Mouse (Mus musculus) lung, postnatal 4 days (tissue): ENCODE data around the gene Gm30302.
"Not testable (repeated sequence)": the region's sequence is repeated elsewhere in the genome, so short reads cannot be mapped to it uniquely, and the experiment has no call there.

ENCODE experiments used
- DNase-seq, 2 experiments: peaks; one replicate each; pipeline ENCODE4 v3.0.0; 2021

Gene Gm30302

GRCm38 (mm10) chr13:49798901-49799300 is at the start of gene Gm30302:
Gene Gm30302 (minus strand): TSS chr13:49799001.
- DNase-seq = no peak

DNA sequence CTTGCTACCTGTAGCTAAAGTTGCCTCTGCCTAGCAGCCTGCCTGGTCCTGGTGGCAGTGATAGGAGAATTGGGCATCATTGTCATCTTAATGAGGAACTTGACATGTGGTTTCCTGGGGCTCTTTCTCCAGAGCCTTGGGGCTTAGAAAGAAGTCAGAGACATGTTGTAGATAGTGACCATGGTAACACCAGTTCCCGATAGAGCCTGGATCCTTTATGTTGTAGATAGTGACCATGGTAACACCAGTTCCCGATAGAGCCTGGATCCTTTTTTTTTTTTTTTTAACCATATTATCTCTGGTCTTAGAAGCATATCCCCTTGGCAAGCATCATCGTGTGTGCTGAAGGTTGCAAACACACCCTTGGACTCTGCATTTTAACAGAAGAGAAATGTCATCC is 48.0 kb upstream of the Gm30302 start:
- no peak for DNase-seq

GRCm38 (mm10) chr13:49846141-49846540 is 47.3 kb upstream of the Gm30302 start:
- DNase-seq = no peak

- no peak for DNase-seq
Measured at GRCm38 (mm10) chr13:49845663-49846062, 46.9 kb upstream of the Gm30302 start.

- no peak for DNase-seq
Measured at GRCm38 (mm10) chr13:49844071-49844470, 45.3 kb upstream of the Gm30302 start.

DNA sequence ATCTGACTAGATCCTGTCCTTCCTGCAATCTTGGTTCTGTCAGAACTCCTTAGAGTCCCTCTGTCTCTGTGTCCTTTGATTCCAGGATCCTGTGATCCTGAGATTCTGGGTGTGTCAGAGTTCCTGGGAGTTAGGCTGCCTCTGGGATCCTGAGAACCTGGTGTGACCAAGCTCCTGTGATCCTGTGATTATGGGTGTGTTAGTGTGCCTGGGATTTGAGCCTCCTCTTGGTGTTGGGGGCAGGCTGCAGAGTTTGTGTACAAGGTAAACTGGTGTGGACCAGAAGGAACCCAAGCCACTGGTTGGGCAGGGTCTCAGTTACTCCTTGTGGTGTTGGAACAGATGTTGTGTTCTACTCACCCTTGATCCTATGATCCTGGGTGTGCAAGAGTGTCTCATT is 42.4 kb upstream of the Gm30302 start:
- no peak for DNase-seq

- no peak for DNase-seq
Measured at GRCm38 (mm10) chr13:49830355-49830754, 31.6 kb upstream of the Gm30302 start.

- no peak for DNase-seq
Measured at GRCm38 (mm10) chr13:49825300-49825699, 26.5 kb upstream of the Gm30302 start.

GRCm38 (mm10) chr13:49814958-49815357 is 16.2 kb upstream of the Gm30302 start:
- no peak for DNase-seq

DNA sequence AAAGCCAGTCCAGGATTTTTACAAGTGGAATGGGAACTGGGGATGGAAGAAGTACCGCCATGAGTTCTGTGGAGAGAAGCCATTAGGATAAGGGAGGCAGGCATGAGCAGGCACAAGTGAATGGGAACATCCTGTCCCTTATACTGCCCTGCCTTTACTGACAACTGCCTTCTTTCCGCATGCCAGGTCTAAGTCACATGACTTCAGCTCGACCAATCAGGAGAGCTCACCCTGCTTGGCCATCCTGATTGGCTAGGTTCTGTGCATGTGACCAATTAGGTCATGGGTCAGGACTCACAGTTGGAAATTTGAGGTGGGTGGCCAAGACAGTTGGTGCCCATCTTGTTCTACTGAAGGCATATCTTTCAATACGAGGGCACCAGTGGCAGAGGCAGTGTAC is 15.6 kb upstream of the Gm30302 start:
- no peak for DNase-seq

DNA sequence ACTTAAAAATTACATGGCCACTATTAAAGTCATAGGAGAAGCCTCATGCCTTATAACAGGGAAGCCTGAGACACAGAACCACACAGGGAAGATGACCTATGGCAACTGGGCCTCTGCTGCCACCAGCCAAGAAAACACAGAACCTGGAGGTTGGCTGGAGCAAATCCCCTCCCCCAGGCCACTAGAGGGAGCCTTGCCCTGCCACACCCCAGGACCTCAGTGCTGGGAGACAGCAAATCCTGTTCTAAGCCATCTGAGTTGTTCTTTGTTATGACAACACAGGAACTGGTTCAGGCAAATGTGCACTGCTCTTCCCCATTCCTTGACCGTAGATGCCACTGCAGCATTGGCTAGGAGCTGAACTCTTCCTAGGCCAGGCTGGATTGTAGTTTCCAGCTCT is 8.3 kb upstream of the Gm30302 start:
- no peak for DNase-seq

- no peak for DNase-seq
Measured at GRCm38 (mm10) chr13:49788563-49789393, 10.0 kb downstream of the Gm30302 start.

DNA sequence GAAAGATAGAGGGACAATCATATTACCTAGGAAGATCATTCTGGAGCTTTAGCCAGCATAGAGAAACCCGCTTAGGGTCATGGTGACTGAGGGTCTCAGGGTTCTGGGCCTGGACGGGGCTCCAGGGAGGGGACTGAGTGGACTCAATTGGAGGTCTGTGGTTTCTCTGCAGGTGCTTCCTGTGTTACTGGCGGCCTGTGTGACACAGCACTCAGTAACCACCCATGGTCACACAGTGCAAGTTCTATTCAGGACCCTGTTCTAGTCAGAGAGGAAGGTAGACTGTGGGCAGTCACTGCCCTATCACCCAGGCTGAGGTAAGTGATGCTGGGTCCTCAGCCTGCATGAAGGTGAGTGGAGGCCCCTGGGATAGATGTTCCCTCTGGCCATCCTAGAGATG is 14.9 kb downstream of the Gm30302 start:
- no peak for DNase-seq

DNA sequence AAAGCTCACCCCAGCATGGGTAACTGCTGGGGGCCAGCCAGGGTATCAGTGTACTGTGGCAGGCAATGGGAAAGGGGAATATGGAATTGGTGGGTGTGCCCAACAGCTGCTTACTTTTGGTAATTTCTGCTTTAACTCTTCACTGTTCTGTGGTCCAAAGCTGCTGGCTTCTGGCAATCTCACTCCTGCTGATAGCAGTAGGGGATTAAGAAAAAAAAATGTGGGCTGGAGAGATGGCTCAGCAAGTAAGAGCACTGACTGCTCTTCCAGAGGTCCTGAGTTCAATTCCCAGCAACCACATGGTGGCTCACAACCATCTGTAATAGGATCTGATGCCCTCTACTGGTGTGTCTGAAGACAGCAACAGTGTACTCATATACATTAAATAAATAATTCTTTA is 27.3 kb downstream of the Gm30302 start:
- not testable (repeated sequence) for DNase-seq

DNA sequence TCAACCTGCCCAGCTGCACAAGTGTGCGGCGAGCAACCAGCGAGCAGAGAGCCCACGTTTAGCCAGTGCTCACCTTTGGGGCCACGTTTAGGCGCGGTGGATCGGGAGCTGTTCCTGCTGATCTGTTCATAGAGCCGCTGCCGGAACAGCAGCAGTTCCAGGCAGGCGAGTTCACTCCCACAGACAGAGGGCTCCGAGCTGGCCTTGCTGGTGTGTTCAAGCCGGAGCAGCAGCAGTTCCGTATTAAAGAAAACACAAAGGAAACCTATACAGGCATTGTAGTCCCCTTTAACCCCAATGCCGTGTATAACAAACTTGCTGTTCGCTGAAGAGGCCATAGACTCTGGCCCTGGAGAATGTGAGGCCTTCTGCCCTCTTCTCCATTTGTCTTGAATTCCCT is 29.7 kb downstream of the Gm30302 start:
- no peak for DNase-seq

- DNase-seq = no peak
Measured at GRCm38 (mm10) chr13:49768048-49768447, 30.8 kb downstream of the Gm30302 start.

DNA sequence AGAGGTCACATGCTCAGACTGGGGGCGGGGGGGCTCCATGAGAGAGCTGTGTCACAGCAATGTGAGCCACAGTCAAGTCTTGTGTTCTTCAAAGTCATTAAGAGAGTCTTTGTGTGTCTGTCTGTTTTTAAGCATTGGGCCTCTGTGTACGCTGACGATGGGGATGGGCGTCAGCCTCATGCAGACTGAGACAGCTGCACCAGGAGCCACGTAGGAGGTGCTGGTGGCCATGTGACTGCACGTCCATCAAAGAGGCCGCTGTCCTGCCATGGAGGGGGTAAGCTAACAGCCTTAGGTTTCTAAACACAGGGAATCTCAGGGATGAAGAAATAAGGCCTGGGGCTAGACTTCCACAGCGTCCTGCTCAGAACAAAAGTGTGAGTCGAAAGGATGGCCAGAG is 32.5 kb downstream of the Gm30302 start:
- no peak for DNase-seq

DNA sequence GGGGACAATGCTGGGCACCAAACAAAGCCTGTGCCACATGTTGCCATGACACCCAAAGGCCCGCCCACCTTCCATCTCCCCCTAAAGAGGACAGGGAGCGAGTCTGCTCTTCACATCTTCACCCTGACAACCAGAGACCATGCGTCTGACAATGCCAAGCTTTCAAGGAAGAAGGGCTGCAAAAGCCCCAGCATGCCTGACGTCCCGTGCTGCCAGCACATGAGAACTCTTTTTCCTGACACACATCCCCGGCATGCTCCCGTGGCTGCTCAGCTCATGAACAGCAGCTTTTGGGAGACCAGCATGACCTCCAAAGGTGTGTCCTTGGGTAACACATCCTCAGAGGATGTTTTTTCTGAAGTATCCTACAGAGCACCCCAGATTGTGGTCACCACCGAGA is 33.5 kb downstream of the Gm30302 start:
- no peak for DNase-seq

GRCm38 (mm10) chr13:49762208-49762607 is 36.6 kb downstream of the Gm30302 start:
- no peak for DNase-seq

DNA sequence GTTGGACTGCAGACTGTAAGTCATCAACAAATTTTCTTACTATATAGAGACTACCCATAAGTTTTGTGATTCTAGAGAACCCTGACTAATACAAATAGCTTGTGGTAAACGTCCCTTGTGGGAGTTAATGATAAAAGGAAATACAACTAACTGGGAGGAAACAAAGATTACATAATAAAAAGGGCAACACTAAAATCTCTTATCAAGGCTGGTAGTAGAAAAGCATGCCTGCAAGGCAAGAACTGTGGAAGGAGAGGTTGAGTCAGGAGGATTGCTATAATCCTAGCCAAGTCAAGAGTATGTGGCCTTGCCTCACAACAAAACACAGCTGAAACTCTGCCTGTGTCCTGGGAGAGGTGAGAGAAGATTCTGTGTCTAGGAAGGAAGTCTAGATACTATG is 38.1 kb downstream of the Gm30302 start:
- no peak for DNase-seq

DNA sequence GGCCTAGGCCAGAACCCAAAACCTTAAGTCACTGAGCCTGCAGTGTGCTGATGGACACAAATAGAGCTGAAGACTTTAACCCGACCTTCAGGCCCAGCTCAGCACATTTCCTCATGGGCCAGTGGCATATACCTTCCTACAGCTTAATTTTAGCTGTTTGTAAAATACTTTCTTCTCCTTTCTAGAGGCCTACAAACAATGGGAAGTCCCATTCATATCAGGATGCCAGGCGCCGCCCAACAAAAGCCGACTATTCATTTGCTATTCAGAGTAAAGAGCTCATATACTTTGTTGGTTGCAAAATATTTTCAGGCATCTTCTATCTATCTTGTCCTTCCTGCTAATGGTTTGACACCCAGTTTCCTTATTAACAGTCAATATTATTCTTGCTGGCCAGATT is 40.8 kb downstream of the Gm30302 start:
- DNase-seq = no peak

- DNase-seq = no peak
Measured at GRCm38 (mm10) chr13:49756591-49756990, 42.2 kb downstream of the Gm30302 start.

- DNase-seq = no peak
Measured at GRCm38 (mm10) chr13:49741285-49742040, 57.3 kb downstream of the Gm30302 start.

- no peak for DNase-seq
Measured at GRCm38 (mm10) chr13:49738011-49738410, 60.8 kb downstream of the Gm30302 start.
